Mouse (Mus musculus): ENCODE data around the gene Ppox.
"Not testable (repeated sequence)": the region's sequence is repeated elsewhere in the genome, so short reads cannot be mapped to it uniquely, and the experiment has no call there.

DNA sequence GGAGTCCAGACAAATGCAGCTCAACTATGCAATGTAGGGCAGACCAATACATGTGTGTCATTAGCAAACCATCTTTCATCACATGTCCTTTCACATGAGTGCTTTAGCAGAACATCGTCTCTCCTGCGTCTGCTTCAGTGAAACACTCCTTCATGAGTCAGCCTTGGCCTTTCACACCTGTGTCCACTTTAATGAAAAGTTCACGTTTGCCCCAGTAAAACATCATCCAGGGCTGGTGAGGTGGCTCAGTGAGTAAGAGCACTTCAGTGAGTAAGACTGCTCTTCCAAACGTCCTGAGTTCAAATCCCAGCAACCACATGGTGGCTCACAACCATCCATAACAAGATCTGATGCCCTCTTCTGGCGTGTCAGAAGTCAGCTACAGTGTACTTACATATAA lies 25.2 kb upstream of the Ppox start:
- TF ChIP-seq CTCF (IDR thresholded peaks at IDR 0.05; ENCODE audit: borderline replicate concordance, insufficient read depth, low read length); POLR2A (IDR thresholded peaks at IDR 0.05; ENCODE audit: low read depth, low read length): not testable (repeated sequence)

Data from embryonic fibroblast, embryonic 13.5 days (primary cell).